Mouse (Mus musculus) C2C12 (cell line): ENCODE data around the gene Nup85. TPM values are rescaled to one million over a fixed set of nuclear protein-coding genes. Genes with fewer than 3 reads are reported as not detected.

Experiments used
- H3K27me3 ChIP-seq: one replicate; pipeline ENCODE4 v1.6.1; 2011; ENCODE audit not compliant: control insufficient read depth, insufficient read depth, insufficient read length
- H3K36me3 ChIP-seq: one replicate; pipeline ENCODE4 v1.6.1; 2011; ENCODE audit not compliant: control insufficient read depth, insufficient read depth
- H3K4me3 ChIP-seq: one replicate; pipeline ENCODE4 v1.5.1; 2011; ENCODE audit warnings: mild to moderate bottlenecking, control low read depth; ENCODE audit not compliant: poor library complexity, insufficient read depth, severe bottlenecking
- H3K79me2 ChIP-seq: one replicate; pipeline ENCODE4 v1.6.1; 2011; ENCODE audit not compliant: control insufficient read depth, insufficient read depth
- H3K79me3 ChIP-seq: one replicate; pipeline ENCODE4 v1.6.1; 2011; ENCODE audit warnings: low read depth, control low read depth
- H3ac ChIP-seq: one replicate; pipeline ENCODE3; 2011; ENCODE audit warnings: low read depth; ENCODE audit not compliant: control insufficient read depth, insufficient read length
- CEBPB ChIP-seq: IDR thresholded peaks from one replicate; pipeline ENCODE4 v1.6.1; 2011; ENCODE audit warnings: low read depth, mild to moderate bottlenecking, control low read depth, moderate library complexity
- CTCF ChIP-seq: IDR thresholded peaks from one replicate; pipeline ENCODE4 v1.5.1; 2011; ENCODE audit not compliant: control insufficient read depth, insufficient read depth, insufficient read length
- FOSL1 ChIP-seq: IDR thresholded peaks from one replicate; pipeline ENCODE4 v1.8.0; 2011; ENCODE audit warnings: mild to moderate bottlenecking, low read length; ENCODE audit not compliant: poor library complexity, insufficient read depth, severe bottlenecking
- MAX ChIP-seq: IDR thresholded peaks from one replicate; pipeline ENCODE4 v1.6.1; 2011; ENCODE audit warnings: mild to moderate bottlenecking, control low read depth
- MYOD1 ChIP-seq: IDR thresholded peaks from one replicate; pipeline ENCODE4 v1.6.1; 2011; ENCODE audit warnings: low read depth; ENCODE audit not compliant: control insufficient read depth, insufficient read length
- MYOG ChIP-seq: IDR thresholded peaks from one replicate; pipeline ENCODE4 v1.6.1; 2011; ENCODE audit not compliant: control insufficient read depth, insufficient read length; ENCODE audit errors: extremely low read depth
- USF1 ChIP-seq: IDR thresholded peaks from one replicate; pipeline ENCODE4 v1.6.1; 2011; ENCODE audit warnings: low read depth, mild to moderate bottlenecking, control low read depth, moderate library complexity
- polyA plus RNA-seq: library from polyadenylated mRNA; unstranded; fragments of >200 nt; fragmentation: generic; extraction: Trizol; gene quantifications from one replicate; pipeline ENCODE4 v1.2.1, GENCODE M21; 2012; ENCODE audit warnings: missing spikeins

Nup85 gene
- polyA plus RNA-seq, 1 experiment, result 110 TPM

GRCm38 (mm10) chr11:115604304-115604696 lies 40.1 kb downstream of the Nup85 start:
- H3K36me3 ChIP-seq, result peaks cover 42% of the 10 kb centered on the region
- no peak for TF ChIP-seq MYOD1
- TF ChIP-seq FOSL1, result no peak
- TF ChIP-seq MYOG, result no peak

GRCm38 (mm10) chr11:115606733-115607132 lies 42.5 kb downstream of the Nup85 start:
- Histone ChIP-seq H3K36me3 (peaks cover 38% of the 10 kb centered on the region), H3K27me3 (no peaks in the 10 kb centered on the region), H3K79me3 (peaks cover 29% of the 10 kb centered on the region), H3ac (no peak overlapping the region), H3K79me2 (peaks cover 45% of the 10 kb centered on the region), H3K4me3 (no peak overlapping the region)
- TF ChIP-seq CTCF (no peak), MYOD1 (no peak), USF1 (no peak), FOSL1 (no peak), MYOG (no peak), MAX (no peak), CEBPB (no peak)

More at GRCm38 (mm10) chr11:115604304-115604696, 40.1 kb downstream of the Nup85 start:
- Histone ChIP-seq H3K79me3 (peaks cover 45% of the 10 kb centered on the region), H3K27me3 (no peaks in the 10 kb centered on the region), H3ac (peak overlapping the region; percentile 97), H3K4me3 (peak overlapping the region; percentile 99), H3K79me2 (peaks cover 70% of the 10 kb centered on the region)

- Histone ChIP-seq H3K79me3 (peaks cover 13% of the 10 kb centered on the region), H3K79me2 (peaks cover 26% of the 10 kb centered on the region), H3K36me3 (peaks cover 35% of the 10 kb centered on the region), H3ac (no peak overlapping the region), H3K27me3 (no peaks in the 10 kb centered on the region), H3K4me3 (no peak overlapping the region)
- no peak for TF ChIP-seq MYOG
- TF ChIP-seq MAX, result no peak
- TF ChIP-seq CTCF, result no peak
- no peak for TF ChIP-seq MYOD1
- TF ChIP-seq USF1, result no peak
- TF ChIP-seq CEBPB, result no peak
- no peak for TF ChIP-seq FOSL1
Measured at GRCm38 (mm10) chr11:115608421-115609399, 44.5 kb downstream of the Nup85 start.

- Histone ChIP-seq H3K79me2 (peaks cover 17% of the 10 kb centered on the region), H3K27me3 (no peaks in the 10 kb centered on the region), H3K79me3 (peaks cover 9% of the 10 kb centered on the region), H3ac (no peak overlapping the region), H3K4me3 (no peak overlapping the region), H3K36me3 (peaks cover 35% of the 10 kb centered on the region)
- no peak for TF ChIP-seq MYOG
- TF ChIP-seq MYOD1, result no peak
Measured at GRCm38 (mm10) chr11:115609576-115609975, 45.3 kb downstream of the Nup85 start.

- H3K4me3 ChIP-seq, result no peak overlapping the region
- H3K27me3 ChIP-seq, result no peaks in the 10 kb centered on the region
- no peak overlapping the region for H3ac ChIP-seq
- H3K36me3 ChIP-seq, result peaks cover 26% of the 10 kb centered on the region
- TF ChIP-seq MAX (no peak), CTCF (no peak), MYOG (no peak), MYOD1 (no peak), CEBPB (no peak), USF1 (no peak), FOSL1 (no peak)
- peaks cover 1% of the 10 kb centered on the region for H3K79me2 ChIP-seq
- peaks cover 2% of the 10 kb centered on the region for H3K79me3 ChIP-seq
Measured at GRCm38 (mm10) chr11:115611173-115611572, 46.9 kb downstream of the Nup85 start.

- H3K79me2 ChIP-seq, result no peaks in the 10 kb centered on the region
- peak overlapping the region; percentile 59 for H3K4me3 ChIP-seq
- H3K27me3 ChIP-seq, result no peaks in the 10 kb centered on the region
- peaks cover 18% of the 10 kb centered on the region for H3K36me3 ChIP-seq
- H3K79me3 ChIP-seq, result no peaks in the 10 kb centered on the region
- TF ChIP-seq MYOD1, result no peak
- no peak for TF ChIP-seq CEBPB
- no peak for TF ChIP-seq MAX
- TF ChIP-seq CTCF, result no peak
- TF ChIP-seq MYOG, result no peak
- TF ChIP-seq FOSL1, result no peak
- TF ChIP-seq USF1, result no peak
- H3ac ChIP-seq, result peak overlapping the region; percentile 52
Measured at GRCm38 (mm10) chr11:115612059-115612409, 47.8 kb downstream of the Nup85 start.
